Comparison of ENCODE assay signal across 8 mouse cellular contexts in genomic region chr4:150625951-150626732, GRCm38 (mm10). TPM values are rescaled to one million over a fixed set of nuclear protein-coding genes. Genes with fewer than 3 reads are reported as not detected.
DNase-seq lines count a peak whose midpoint lies in the region; ATAC-seq and TF ChIP-seq lines count a peak whose summit lies in the region.

No protein-coding gene starts in this region.

- H3K27ac ChIP-seq in kidney, embryonic 14.5 days (ENCODE audit: low read depth, low read length), result no peak overlapping the region
- H3K27ac ChIP-seq in cerebellum, adult 2 months (ENCODE audit: insufficient read depth, low read length), result no peak overlapping the region
- H3K27ac ChIP-seq in limb, embryonic 11.5 days (replicated peaks; ENCODE audit: low read depth, low read length), result no peak overlapping the region
- H3K27ac ChIP-seq in midbrain, postnatal 0 days (ENCODE audit: low read depth, low read length), result peak overlapping the region; percentile 55; the same call in 1 of the 2 replicates

- DNase-seq in kidney, adult 11 months, result peak; percentile 70
- DNase-seq in ES-CJ7 (ENCODE audit: low read depth, low spot score), result peak; percentile 64
- peak; percentile 54 to 75 for DNase-seq in cerebellum, adult 2 months
- DNase-seq in gastrocnemius, postnatal 36 days, result peak; percentile 41 to 61
- DNase-seq in limb, embryonic 11.5 days (ENCODE audit: low spot score), result peak; percentile 84
- DNase-seq in midbrain, postnatal 0 days (ENCODE audit: low spot score), result peak; percentile 17
- peak; percentile 34 to 82 for DNase-seq in thymus, postnatal 10 days (ENCODE audit: low spot score in 2 of 2)

- H3K27me3 ChIP-seq in kidney, embryonic 14.5 days (ENCODE audit: control insufficient read depth, insufficient read depth, low read length), result no peaks in the 10 kb centered on the region
- no peaks in the 10 kb centered on the region for H3K27me3 ChIP-seq in cerebellum, adult 2 months (ENCODE audit: control insufficient read depth, insufficient read depth, low read length)
- H3K27me3 ChIP-seq in limb, embryonic 11.5 days (ENCODE audit: control insufficient read depth, insufficient read depth, low read length), result no peaks in the 10 kb centered on the region
- no peaks in the 10 kb centered on the region for H3K27me3 ChIP-seq in midbrain, postnatal 0 days (ENCODE audit: insufficient read depth, low read length)

- no peaks in the 10 kb centered on the region for H3K9me3 ChIP-seq in kidney, embryonic 14.5 days (ENCODE audit: control insufficient read depth, low read length)
- no peaks in the 10 kb centered on the region for H3K9me3 ChIP-seq in limb, embryonic 11.5 days (ENCODE audit: control insufficient read depth, low read length)
- no peaks in the 10 kb centered on the region for H3K9me3 ChIP-seq in midbrain, postnatal 0 days (ENCODE audit: low read length)

- H3K36me3 ChIP-seq in kidney, embryonic 14.5 days (ENCODE audit: control insufficient read depth, insufficient read depth, low read length), result peaks cover 15% of the 10 kb centered on the region; the same call in 1 of the 2 replicates
- H3K36me3 ChIP-seq in limb, embryonic 11.5 days (ENCODE audit: control insufficient read depth, insufficient read depth, low read length), result no peaks in the 10 kb centered on the region
- peaks cover 11% of the 10 kb centered on the region for H3K36me3 ChIP-seq in midbrain, postnatal 0 days (ENCODE audit: insufficient read depth, low read length)

- no peak overlapping the region for H3K9ac ChIP-seq in kidney, embryonic 14.5 days (ENCODE audit: low read depth, low read length)
- no peak overlapping the region for H3K9ac ChIP-seq in limb, embryonic 11.5 days (ENCODE audit: low read length)
- no peak overlapping the region for H3K9ac ChIP-seq in midbrain, postnatal 0 days (replicated peaks; ENCODE audit: low read length, poor library complexity, severe bottlenecking)

- 50% methylated on average over 6 of the region's 6 CpGs for WGBS in kidney, embryonic 14.5 days
- 40% methylated on average over 6 of the region's 6 CpGs for WGBS in cerebellum, adult 2 months
- WGBS in limb, embryonic 11.5 days, result 56% methylated on average over 6 of the region's 6 CpGs
- WGBS in midbrain, postnatal 0 days, result 47% methylated on average over 6 of the region's 6 CpGs

- no peak for TF ChIP-seq POLR2A in cerebellum, adult 2 months (IDR thresholded peaks at IDR 0.05; ENCODE audit: borderline replicate concordance, insufficient read depth, low read length)

- intact Hi-C loops in gastrocnemius, postnatal 36 days (cut with DNase I), result loop anchor here (5.0 kb wide), 1 partner anchor 279 kb away; no protein-coding TSS in a partner anchor

- H3K4me3 ChIP-seq in kidney, embryonic 14.5 days (ENCODE audit: low read length), result no peak overlapping the region
- no peak overlapping the region for H3K4me3 ChIP-seq in cerebellum, adult 2 months (replicated peaks; ENCODE audit: insufficient read depth, low read depth, low read length)
- H3K4me3 ChIP-seq in limb, embryonic 11.5 days (ENCODE audit: low read depth, low read length), result no peak overlapping the region
- no peak overlapping the region for H3K4me3 ChIP-seq in midbrain, postnatal 0 days (ENCODE audit: low read depth, low read length)

- H3K4me2 ChIP-seq in kidney, embryonic 14.5 days (replicated peaks; ENCODE audit: low read depth, low read length), result no peak overlapping the region
- H3K4me2 ChIP-seq in limb, embryonic 11.5 days (ENCODE audit: low read depth, severe bottlenecking), result no peak overlapping the region
- no peak overlapping the region for H3K4me2 ChIP-seq in midbrain, postnatal 0 days (ENCODE audit: low read depth, low read length, poor library complexity, severe bottlenecking)

- ATAC-seq in kidney, embryonic 14.5 days (ENCODE audit: low FRiP score, low TSS enrichment), result no peak
- ATAC-seq in limb, embryonic 11.5 days (ENCODE audit: insufficient number of reproducible peaks, low FRiP score, low TSS enrichment, low read depth), result no peak
- ATAC-seq in midbrain, postnatal 0 days (ENCODE audit: low FRiP score), result no peak

- TF ChIP-seq CTCF in cerebellum, adult 2 months (IDR thresholded peaks at IDR 0.05; ENCODE audit: borderline replicate concordance, insufficient read depth, low read depth, low read length), result peak; percentile 76
- TF ChIP-seq CTCF in midbrain, postnatal 0 days (IDR thresholded peaks at IDR 0.05), result peak; percentile 76

- H3K4me1 ChIP-seq in kidney, embryonic 14.5 days (ENCODE audit: control insufficient read depth, insufficient read depth, low read length), result no peaks in the 10 kb centered on the region
- no peaks in the 10 kb centered on the region; the same call in 1 of the 2 replicates for H3K4me1 ChIP-seq in cerebellum, adult 2 months (ENCODE audit: control insufficient read depth, insufficient read depth, low read length)
- H3K4me1 ChIP-seq in limb, embryonic 11.5 days (ENCODE audit: control insufficient read depth, insufficient read depth, low read length), result no peaks in the 10 kb centered on the region
- no peaks in the 10 kb centered on the region for H3K4me1 ChIP-seq in midbrain, postnatal 0 days (ENCODE audit: insufficient read depth, low read length)

RNA-seq across cellular contexts. Expression of gene Slc45a1, which starts 25.8 kb away (rescaled TPM):
- not detected in 2 replicates for polyA plus RNA-seq in kidney, embryonic 14.5 days (2014; fragmentation: Nextera tagmentation; extraction: Ambion mirVana)
- 49.1 and 54.9 TPM in 2 replicates for polyA plus RNA-seq in cerebellum, adult 2 months (2012; rRNA removed)
- total RNA-seq in gastrocnemius, postnatal 36 days (2021), result not detected
- 0.73 and 1.0 TPM in 2 replicates for polyA plus RNA-seq in limb, embryonic 11.5 days (2014; fragmentation: Nextera tagmentation; extraction: Ambion mirVana)
- 49.1 and 51.1 TPM in 2 replicates for total RNA-seq in midbrain, postnatal 0 days (2014; rRNA removed)
- 54.8 and 58.4 TPM in 2 replicates for polyA plus RNA-seq in midbrain, postnatal 0 days (2015; fragmentation: Nextera tagmentation; extraction: Ambion mirVana)

Comparison
In these comparisons a context has a peak if more than half of its experiments do, and no peak if none do; other contexts are left out.
1. DNase-seq: peak in every context shown above with its lines; median percentile 84 in limb, embryonic 11.5 days; 70 in kidney, adult 11 months; 64 in cerebellum, adult 2 months; 64 in ES-CJ7; 58 in thymus, postnatal 10 days; 51 in gastrocnemius, postnatal 36 days; 17 in midbrain, postnatal 0 days.
2. RNA of gene Slc45a1, which starts 25.8 kb away (polyA plus RNA-seq): 49.1 to 54.9 TPM in cerebellum, adult 2 months and 54.8 to 58.4 TPM in midbrain, postnatal 0 days; 0.73 to 1.0 TPM in limb, embryonic 11.5 days and not detected in kidney, embryonic 14.5 days; every median in the first group is over 10 times any median in the second.